Mouse (Mus musculus) embryonic facial prominence, embryonic 14.5 days (tissue): Measurements from ENCODE around the gene Ttll13. TPM values are rescaled to one million over a fixed set of nuclear protein-coding genes. Genes with fewer than 3 reads are reported as not detected.

Experiments
- ATAC-seq: fragments of 200-750 bp; cut with Nextera tagmentation; 2 replicates; pipeline ENCODE4 v1.8.0; 2017; ENCODE audit warnings: low read depth, moderate number of reproducible peaks, moderate TSS enrichment
- DNase-seq: peaks from one replicate; pipeline ENCODE4 v3.0.0-alpha.2; 2015; ENCODE audit warnings: low spot score
- H3K27ac ChIP-seq: fragments of 300-500 bp; sonication (generic); replicated peaks from 2 replicates; pipeline ENCODE4 v1.5.1; 2014; ENCODE audit warnings: low read depth, mild to moderate bottlenecking, low read length, moderate library complexity
- H3K27me3 ChIP-seq: fragments of 300-500 bp; sonication (generic); replicated peaks from 2 replicates; pipeline ENCODE4 v1.6.1; 2014; ENCODE audit warnings: low read length; ENCODE audit not compliant: control insufficient read depth, insufficient read depth
- H3K36me3 ChIP-seq: fragments of 300-500 bp; sonication (generic); 2 replicates; pipeline ENCODE4 v1.6.1; 2014; ENCODE audit warnings: low read length, mixed read lengths; ENCODE audit not compliant: control insufficient read depth, insufficient read depth
- H3K4me1 ChIP-seq: fragments of 300-500 bp; sonication (generic); 2 replicates; pipeline ENCODE4 v1.6.1; 2014; ENCODE audit warnings: antibody characterized with exemption, low read length; ENCODE audit not compliant: control insufficient read depth, insufficient read depth
- H3K4me2 ChIP-seq: fragments of 300-500 bp; sonication (generic); 2 replicates; pipeline ENCODE4 v1.6.1; 2014; ENCODE audit warnings: low read depth, mild to moderate bottlenecking, low read length, moderate library complexity, mixed read lengths
- H3K4me3 ChIP-seq: fragments of 300-500 bp; sonication (generic); 2 replicates; pipeline ENCODE4 v1.5.1; 2014; ENCODE audit warnings: low read depth, mild to moderate bottlenecking, low read length
- H3K9ac ChIP-seq: fragments of 300-500 bp; sonication (generic); 2 replicates; pipeline ENCODE4 v1.6.1; 2014; ENCODE audit warnings: low read depth, mild to moderate bottlenecking, low read length, moderate library complexity, mixed read lengths
- H3K9me3 ChIP-seq: fragments of 300-500 bp; sonication (generic); 2 replicates; pipeline ENCODE4 v1.6.1; 2016; ENCODE audit warnings: low read length; ENCODE audit not compliant: control insufficient read depth
- WGBS: fragments of 180-500 bp; shearing (Covaris S2); extraction: QIAGEN DNeasy Blood & Tissue Kit; methylation state at CpG from one replicate; pipeline ENCODE4 v1.1.7; 2014; 5-methylcytosine and 5-hydroxymethylcytosine counted together
- polyA plus RNA-seq: library from polyadenylated mRNA; unstranded; fragments of >200 nt; fragmentation: Nextera tagmentation; extraction: Ambion mirVana; gene quantifications from 2 replicates; pipeline ENCODE4 v1.2.1, GENCODE M21; 2014

Ttll13 gene
- polyA plus RNA-seq, 1 experiment from 2014 or later = 0.79 TPM

DNA sequence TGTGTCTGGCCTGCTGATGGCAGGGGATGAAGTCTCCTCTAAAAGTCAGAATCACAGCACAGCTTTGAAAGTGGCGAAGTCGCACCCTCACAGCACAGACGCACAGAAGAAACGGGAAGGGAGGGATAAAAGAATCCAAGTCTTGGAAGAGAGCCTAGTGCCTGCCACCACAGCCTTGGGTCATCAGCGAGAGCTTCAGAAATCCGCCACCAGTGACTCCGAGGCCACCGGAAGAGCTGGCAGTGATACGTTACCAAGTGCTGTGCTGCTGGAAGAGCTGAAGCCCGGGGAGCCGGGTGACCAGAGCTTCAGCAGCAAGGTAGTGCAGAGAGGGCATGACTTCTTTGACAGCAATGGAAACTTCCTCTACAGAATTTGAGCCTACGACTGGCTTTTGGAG lies 18.4 kb downstream of the Ttll13 start:
- no peaks in the 10 kb centered on the region for H3K27me3 ChIP-seq
- no peak overlapping the region for H3K4me3 ChIP-seq
- no peaks in the 10 kb centered on the region for H3K9me3 ChIP-seq
- no peak overlapping the region for H3K27ac ChIP-seq
- no peak for DNase-seq
- no peak overlapping the region for H3K4me2 ChIP-seq
- no peak for ATAC-seq
- H3K9ac ChIP-seq = no peak overlapping the region
- H3K4me1 ChIP-seq = peaks cover 11% of the 10 kb centered on the region
- WGBS = 94% methylated on average over 12 of the region's 12 CpGs
- peaks cover 40% of the 10 kb centered on the region for H3K36me3 ChIP-seq

- 76% methylated on average over 1 of the region's 1 CpGs for WGBS
- H3K27ac ChIP-seq = no peak overlapping the region
- H3K4me2 ChIP-seq = no peak overlapping the region
- H3K9ac ChIP-seq = no peak overlapping the region
- peaks cover 42% of the 10 kb centered on the region for H3K36me3 ChIP-seq
- H3K9me3 ChIP-seq = no peaks in the 10 kb centered on the region
- H3K4me3 ChIP-seq = no peak overlapping the region
- no peaks in the 10 kb centered on the region for H3K27me3 ChIP-seq
- ATAC-seq (no peak), DNase-seq (no peak)
- peaks cover 11% of the 10 kb centered on the region for H3K4me1 ChIP-seq
Observed at GRCm38 (mm10) chr7:80267764-80268163, 21.6 kb downstream of the Ttll13 start.

GRCm38 (mm10) chr7:80268897-80269750 lies 22.9 kb downstream of the Ttll13 start, which contains the start of gene Vps33b:
Gene Vps33b (plus strand): TSS chr7:80269649.
- Histone ChIP-seq H3K4me2 (peak within 1 kb of the TSS; percentile 87), H3K4me1 (peaks cover 11% of the 10 kb centered on the region), H3K4me3 (peak within 1 kb of the TSS; percentile 88), H3K27me3 (no peaks in the 10 kb centered on the region), H3K9ac (peak within 1 kb of the TSS; percentile 82), H3K27ac (peak within 1 kb of the TSS; percentile 63; the same call in 1 of the 2 replicates), H3K36me3 (peaks cover 48% of the 10 kb centered on the region), H3K9me3 (peaks cover 6% of the 10 kb centered on the region)
- DNase-seq = peak; percentile 97
- peak; percentile 91 for ATAC-seq
- 3% methylated on average over 21 of the region's 21 CpGs for WGBS

DNA sequence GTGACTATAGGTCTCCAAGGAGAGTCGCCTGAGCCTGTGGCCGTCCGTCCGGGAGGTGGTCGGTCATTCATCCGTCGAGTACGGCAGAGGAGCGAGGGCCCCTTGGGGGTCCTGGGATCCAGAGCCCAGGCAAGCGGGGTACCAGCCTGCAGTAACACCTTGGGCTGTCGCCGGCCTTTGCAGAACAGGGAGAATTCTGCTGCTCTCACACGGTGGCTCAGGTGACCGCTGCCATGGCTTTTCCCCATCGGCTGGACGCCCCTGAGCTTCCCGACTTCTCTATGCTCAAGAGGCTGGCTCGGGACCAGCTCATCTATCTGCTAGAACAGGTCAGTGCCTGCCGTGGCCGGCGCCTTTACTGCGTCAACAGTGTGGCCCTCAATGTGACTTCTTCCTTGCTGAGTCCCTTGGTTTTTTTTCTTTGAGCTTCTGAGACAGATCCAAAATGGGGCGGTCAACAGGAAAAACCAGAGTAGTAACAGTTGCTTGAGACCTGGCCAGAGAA lies 23.6 kb downstream of the Ttll13 start:
- Histone ChIP-seq H3K9ac (peak overlapping the region; percentile 82), H3K4me3 (peak overlapping the region; percentile 88), H3K36me3 (peaks cover 48% of the 10 kb centered on the region), H3K4me1 (peaks cover 11% of the 10 kb centered on the region), H3K27me3 (no peaks in the 10 kb centered on the region), H3K4me2 (peak overlapping the region; percentile 87), H3K9me3 (peaks cover 13% of the 10 kb centered on the region), H3K27ac (peak overlapping the region; percentile 63; the same call in 1 of the 2 replicates)
- DNase-seq = peak; percentile 9
- ATAC-seq = peak; percentile 50
- 1% methylated on average over 23 of the region's 23 CpGs for WGBS

DNA sequence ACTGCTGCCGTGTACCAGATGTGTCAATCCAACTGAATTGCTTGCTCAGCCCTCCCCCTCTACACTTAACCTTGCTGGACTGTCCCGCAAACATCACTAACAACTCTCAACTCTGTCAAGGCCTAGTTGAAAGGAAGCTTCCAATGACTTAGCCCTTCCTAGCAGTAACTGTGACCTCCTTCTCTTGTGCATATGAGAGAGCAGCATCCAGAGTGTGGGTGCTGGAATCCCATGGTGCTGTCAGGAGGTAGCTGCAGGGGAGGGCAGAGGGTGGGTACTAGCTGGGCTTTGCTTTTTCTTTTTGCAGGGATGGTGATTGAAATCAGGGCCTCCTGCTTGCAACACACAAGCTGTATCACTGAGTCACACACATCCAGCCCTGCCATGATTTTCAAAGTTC lies 27.3 kb downstream of the Ttll13 start:
- no peak overlapping the region for H3K4me3 ChIP-seq
- ATAC-seq = no peak
- DNase-seq = no peak
- H3K36me3 ChIP-seq = peaks cover 56% of the 10 kb centered on the region
- H3K9ac ChIP-seq = no peak overlapping the region
- no peaks in the 10 kb centered on the region for H3K27me3 ChIP-seq
- no peak overlapping the region for H3K4me2 ChIP-seq
- WGBS = 84% methylated on average over 2 of the region's 2 CpGs
- peaks cover 19% of the 10 kb centered on the region for H3K9me3 ChIP-seq
- H3K27ac ChIP-seq = no peak overlapping the region
- peaks cover 11% of the 10 kb centered on the region for H3K4me1 ChIP-seq

DNA sequence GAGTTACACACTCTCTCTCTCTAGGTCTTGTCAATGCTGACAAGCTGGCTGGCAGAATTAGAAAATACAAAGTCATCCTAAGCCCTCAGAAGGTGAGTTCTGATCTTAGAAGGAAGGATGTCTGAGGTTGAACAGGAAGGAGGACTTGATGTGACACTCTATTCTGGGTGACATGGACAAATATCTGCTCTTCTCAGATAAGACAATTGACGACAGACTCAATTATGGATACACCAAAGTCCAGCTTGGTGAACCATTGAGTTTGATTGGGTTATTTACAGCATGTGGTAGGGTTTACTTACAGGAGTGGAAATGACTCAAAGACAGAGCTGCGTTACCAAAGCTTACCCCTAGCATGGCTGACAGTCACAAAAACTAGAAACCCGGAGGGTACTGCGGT lies 30.2 kb downstream of the Ttll13 start:
- no peak overlapping the region for H3K27ac ChIP-seq
- H3K9ac ChIP-seq = no peak overlapping the region
- peaks cover 19% of the 10 kb centered on the region for H3K9me3 ChIP-seq
- no peaks in the 10 kb centered on the region for H3K27me3 ChIP-seq
- no peak overlapping the region for H3K4me3 ChIP-seq
- ATAC-seq (no peak), DNase-seq (no peak)
- no peak overlapping the region for H3K4me2 ChIP-seq
- peaks cover 74% of the 10 kb centered on the region for H3K36me3 ChIP-seq
- no peaks in the 10 kb centered on the region for H3K4me1 ChIP-seq
- 98% methylated on average over 4 of the region's 4 CpGs for WGBS

DNA sequence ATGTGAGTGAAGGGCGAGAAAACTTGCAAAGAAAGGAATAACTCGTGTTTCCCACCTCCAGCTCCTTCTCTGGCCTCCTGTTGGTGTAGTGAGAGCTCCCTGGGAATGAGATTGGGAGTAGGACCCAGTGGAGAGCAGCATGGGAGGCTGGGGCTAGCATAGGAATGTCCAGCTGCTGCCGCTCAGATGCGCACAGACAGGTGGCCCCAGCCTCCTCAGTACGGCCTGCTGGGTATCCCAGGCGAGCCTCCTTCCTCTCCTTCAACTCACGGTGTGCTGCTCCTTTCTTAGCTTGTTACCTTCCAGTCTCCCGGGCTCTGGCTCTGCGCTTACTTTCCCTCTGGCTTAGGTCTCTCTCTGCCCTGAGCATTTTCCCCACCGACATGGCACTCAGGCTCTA lies 33.9 kb downstream of the Ttll13 start:
- Histone ChIP-seq H3K9me3 (peaks cover 3% of the 10 kb centered on the region), H3K9ac (no peak overlapping the region), H3K4me2 (no peak overlapping the region), H3K4me1 (no peaks in the 10 kb centered on the region), H3K27ac (no peak overlapping the region), H3K27me3 (no peaks in the 10 kb centered on the region), H3K36me3 (peaks cover 83% of the 10 kb centered on the region), H3K4me3 (no peak overlapping the region)
- peak; percentile 19 for DNase-seq
- ATAC-seq = no peak
- 82% methylated on average over 9 of the region's 10 CpGs for WGBS

GRCm38 (mm10) chr7:80280998-80281397 lies 34.8 kb downstream of the Ttll13 start:
- H3K4me3 ChIP-seq = no peak overlapping the region
- no peak overlapping the region for H3K9ac ChIP-seq
- H3K27me3 ChIP-seq = no peaks in the 10 kb centered on the region
- H3K27ac ChIP-seq = no peak overlapping the region
- no peak overlapping the region for H3K4me2 ChIP-seq
- H3K9me3 ChIP-seq = no peaks in the 10 kb centered on the region
- no peak for DNase-seq
- 86% methylated on average over 2 of the region's 2 CpGs for WGBS
- no peaks in the 10 kb centered on the region for H3K4me1 ChIP-seq
- no peak for ATAC-seq
- H3K36me3 ChIP-seq = peaks cover 85% of the 10 kb centered on the region
